Mouse (Mus musculus) liver, embryonic 14.5 days (tissue): ENCODE measurements around the gene Gja5.

Experiments used
- CTCF ChIP-seq: IDR thresholded peaks from 2 replicates; pipeline ENCODE4 v1.5.1; 2016; ENCODE audit warnings: antibody characterized with exemption, low read depth, control low read depth
- EP300 ChIP-seq: IDR thresholded peaks from 2 replicates; pipeline ENCODE4 v1.6.1; 2016; ENCODE audit warnings: antibody characterized with exemption, low read depth

- no peak for TF ChIP-seq CTCF
- TF ChIP-seq EP300: no peak
Measured at GRCm38 (mm10) chr3:96904851-96905541, 503 bp downstream of the Gja5 start, which contains the start of gene Gpr89.
